Mouse (Mus musculus): ENCODE measurements around the gene Gdf7.

Gene Gdf7

GRCm38 (mm10) chr12:8301841-8302431, at the start of gene Gdf7:
Gene Gdf7 (minus strand): TSS chr12:8301954.
- no peak for DNase-seq (ENCODE audit: low spot score in 2 of 2)

GRCm38 (mm10) chr12:8351025-8351903, 49.5 kb upstream of the Gdf7 start:
- no peak for DNase-seq (ENCODE audit: low spot score in 2 of 2)

DNA sequence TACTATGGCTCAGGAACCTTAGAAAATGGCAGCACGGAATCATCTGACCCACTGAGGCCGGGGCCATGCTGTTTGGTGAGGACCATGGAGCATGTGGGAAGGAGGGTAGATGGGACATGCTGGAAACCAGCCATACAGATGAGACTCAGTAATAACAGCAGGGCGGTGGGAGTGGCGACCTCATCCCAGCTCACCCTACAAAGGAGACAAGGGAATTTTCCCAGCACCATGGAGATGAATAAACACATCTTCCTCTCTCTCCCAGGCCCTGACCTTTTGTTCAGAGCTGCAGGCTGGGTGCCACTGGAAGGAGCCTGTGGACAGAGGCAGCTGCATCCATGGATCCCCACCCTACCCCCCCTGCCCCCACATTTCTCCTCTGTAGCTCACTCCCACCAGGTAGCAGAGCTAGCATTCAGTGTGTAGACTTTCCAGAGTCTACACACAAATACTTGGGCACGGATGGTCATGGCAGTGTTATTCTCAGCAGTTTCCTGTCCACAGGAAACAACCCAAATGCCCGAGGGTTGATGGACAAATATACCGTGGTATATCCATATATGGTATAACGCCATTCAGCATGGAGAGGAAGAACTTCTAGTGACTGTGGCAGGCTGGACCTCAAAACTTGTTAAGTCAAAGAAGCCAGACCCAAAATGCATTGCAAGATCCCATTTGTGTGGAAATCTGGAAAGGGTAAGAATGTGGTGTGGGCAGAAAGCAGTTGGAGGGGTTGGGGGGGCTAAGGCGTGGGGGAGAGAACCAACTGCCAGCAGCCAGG, 47.2 kb upstream of the Gdf7 start:
- DNase-seq (ENCODE audit: low spot score in 2 of 2), result no peak

GRCm38 (mm10) chr12:8347746-8348462, 46.1 kb upstream of the Gdf7 start:
- peak in 1 of 2 experiments; percentile 66 for DNase-seq (ENCODE audit: low spot score in 2 of 2)

GRCm38 (mm10) chr12:8345539-8345938, 43.8 kb upstream of the Gdf7 start:
- DNase-seq (ENCODE audit: low spot score in 2 of 2), result no peak

DNA sequence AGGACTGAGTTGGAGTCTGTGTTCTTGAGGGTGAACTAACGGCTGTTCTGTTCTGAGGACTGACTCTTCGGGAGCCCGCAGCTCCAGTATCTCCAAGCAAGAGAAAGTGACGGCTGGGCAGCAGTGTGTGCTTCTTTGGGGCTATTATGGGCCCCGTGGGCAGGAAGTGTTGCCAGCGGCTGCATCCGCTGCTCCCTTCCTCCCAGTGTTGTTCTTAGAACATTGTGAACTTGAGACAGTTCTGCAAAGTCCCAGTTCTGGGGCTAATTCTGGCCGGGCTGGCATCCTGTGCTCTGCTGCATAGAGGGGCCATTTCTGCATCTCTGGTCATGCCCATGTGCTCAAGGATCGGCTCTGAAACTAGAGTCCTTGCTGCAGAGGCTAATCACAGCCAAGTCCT, 43.1 kb upstream of the Gdf7 start:
- DNase-seq (ENCODE audit: low spot score in 2 of 2), result peak; percentile 47 to 74

DNA sequence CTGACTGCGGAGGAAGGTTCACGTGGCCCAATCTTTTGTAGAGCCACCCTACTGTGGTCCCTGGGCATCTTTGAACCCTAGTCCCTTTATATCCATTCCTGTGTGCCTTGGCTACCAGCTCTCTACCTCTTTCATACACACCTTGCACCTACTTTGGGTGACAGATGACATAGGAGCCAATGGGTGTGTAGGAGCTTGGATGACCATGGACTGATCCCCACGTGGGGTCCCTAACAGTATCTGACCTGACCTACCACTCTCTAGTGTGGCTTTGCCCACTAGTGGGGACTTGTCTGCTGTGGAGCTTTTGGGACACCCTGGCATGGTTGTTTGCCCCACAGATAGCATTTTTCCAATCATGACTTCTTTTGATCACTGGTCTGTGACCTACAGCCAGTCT, 41.6 kb upstream of the Gdf7 start:
- DNase-seq (ENCODE audit: low spot score in 2 of 2), result no peak

GRCm38 (mm10) chr12:8341008-8341407, 39.3 kb upstream of the Gdf7 start:
- DNase-seq (ENCODE audit: low spot score in 2 of 2), result no peak

GRCm38 (mm10) chr12:8339591-8340319, 38.0 kb upstream of the Gdf7 start:
- no peak for DNase-seq (ENCODE audit: low spot score in 2 of 2)

GRCm38 (mm10) chr12:8338918-8339317, 37.2 kb upstream of the Gdf7 start:
- no peak for DNase-seq (ENCODE audit: low spot score in 2 of 2)

GRCm38 (mm10) chr12:8338491-8338890, 36.7 kb upstream of the Gdf7 start:
- DNase-seq (ENCODE audit: low spot score in 2 of 2), result no peak

DNA sequence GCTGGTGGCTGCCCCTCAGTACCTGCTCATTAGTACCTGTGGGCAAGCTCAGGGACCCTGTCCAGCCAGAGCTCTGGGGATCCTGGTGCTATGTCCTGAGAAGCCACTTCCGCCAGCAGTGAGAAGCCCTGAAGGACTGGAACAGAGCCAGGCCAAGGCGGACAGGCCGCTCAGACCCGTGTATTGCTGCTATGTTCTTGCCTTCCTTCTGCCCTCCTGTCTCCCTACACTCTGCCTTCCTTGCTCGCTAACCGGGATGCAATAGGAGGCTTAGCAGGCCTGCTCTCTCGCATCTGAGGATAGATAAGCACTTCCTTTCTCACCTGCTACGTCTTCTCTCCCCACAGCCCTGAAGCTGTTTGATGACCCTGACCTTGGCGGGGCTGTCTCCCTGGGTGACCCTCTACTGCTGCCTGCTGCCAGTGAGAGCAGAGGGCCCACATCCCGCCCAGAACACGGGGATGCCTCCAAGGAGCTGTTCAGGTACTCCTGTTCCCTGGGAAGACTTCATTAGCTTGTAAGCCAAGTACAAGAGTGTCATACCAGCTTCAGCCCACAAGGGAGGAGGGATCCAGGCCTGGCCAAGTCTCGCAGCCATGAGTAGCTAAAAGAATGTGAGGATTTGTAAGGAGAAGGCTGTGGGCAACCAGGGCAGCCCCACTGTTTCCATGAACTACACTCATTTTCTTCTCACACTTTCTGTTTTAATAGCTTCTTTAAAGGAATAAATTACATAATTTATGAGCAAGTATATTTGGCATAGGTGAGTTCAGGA, 35.7 kb upstream of the Gdf7 start:
- DNase-seq (ENCODE audit: low spot score in 2 of 2), result no peak

- DNase-seq (ENCODE audit: low spot score in 2 of 2), result no peak
These were observed 35.0 kb upstream of the Gdf7 start for GRCm38 (mm10) chr12:8336601-8337285.

GRCm38 (mm10) chr12:8335503-8335902, 33.7 kb upstream of the Gdf7 start:
- no peak for DNase-seq (ENCODE audit: low spot score in 2 of 2)

- DNase-seq (ENCODE audit: low spot score in 2 of 2), result no peak
These were observed 32.5 kb upstream of the Gdf7 start for GRCm38 (mm10) chr12:8334261-8334660.

GRCm38 (mm10) chr12:8333617-8334016, 31.9 kb upstream of the Gdf7 start:
- no peak for DNase-seq (ENCODE audit: low spot score in 2 of 2)

DNA sequence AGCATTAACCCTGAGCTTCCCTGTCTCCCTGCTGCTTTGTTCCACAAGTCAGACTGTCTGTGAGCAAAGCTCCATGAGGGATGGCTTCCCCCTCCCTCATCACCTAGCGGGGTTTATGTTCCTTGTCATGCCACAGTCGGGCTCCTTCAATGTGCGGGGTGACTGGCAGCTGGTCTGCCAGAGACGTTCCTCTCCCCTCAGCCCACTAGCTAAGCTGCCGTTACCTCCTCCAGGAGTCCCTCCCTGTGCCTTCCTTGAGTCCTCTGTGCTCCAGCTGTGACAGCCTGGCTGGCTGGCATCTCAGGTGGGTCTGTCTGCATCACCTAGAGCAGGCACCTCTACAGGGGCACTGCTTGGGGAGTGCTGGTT, 30.4 kb upstream of the Gdf7 start:
- no peak for DNase-seq (ENCODE audit: low spot score in 2 of 2)

DNA sequence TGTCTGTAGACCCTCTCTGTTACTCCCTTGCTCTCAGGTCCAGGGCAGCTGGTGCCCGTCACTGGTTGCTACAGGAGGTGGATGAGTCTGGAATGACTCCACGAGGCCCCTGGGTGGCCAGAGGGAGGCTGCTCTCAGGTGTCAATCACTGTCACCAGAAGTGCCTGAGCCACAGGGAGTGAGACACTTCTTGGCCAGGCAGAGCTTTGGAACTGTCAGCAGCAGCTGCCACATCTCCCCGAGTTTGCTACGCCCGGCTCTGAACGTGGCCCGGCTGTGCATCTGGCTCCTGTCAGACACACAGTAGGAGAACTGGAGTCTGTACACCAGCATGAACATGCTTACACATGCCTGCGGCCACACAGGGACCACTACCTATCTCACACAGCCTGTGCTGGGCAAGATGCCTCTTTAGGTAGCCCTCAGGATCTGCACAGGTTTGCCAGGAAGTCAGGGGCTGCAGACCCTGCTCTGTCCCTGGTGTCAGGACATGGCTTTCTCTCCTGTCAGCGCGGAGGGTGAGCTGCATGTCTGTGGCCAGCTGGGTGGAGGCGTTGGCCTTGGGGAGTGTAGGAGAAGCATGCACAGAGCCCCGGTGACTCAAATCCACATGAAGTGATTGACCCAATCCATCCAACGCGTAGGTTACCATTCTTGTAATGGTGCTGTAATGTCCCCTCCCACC, 29.9 kb upstream of the Gdf7 start:
- no peak for DNase-seq (ENCODE audit: low spot score in 2 of 2)

DNA sequence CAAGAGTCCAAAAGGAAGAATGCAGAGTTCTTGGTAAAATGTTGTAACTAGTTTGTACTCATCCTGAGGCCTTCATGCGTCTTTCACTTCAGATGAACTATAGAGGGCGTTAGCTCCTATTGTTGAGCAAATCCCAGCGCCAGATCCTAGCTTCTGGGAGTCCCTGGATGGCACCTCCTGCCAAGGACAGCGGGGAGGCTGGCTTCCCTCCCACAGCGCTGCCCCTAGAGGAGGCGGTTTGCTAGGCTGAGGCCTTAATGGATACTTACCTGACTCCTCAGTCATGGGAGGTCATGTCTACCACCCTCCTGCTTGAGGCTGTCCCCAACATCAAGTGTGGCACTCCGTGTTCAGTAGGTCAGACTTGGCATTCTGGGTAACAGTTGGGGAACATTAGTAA, 27.5 kb upstream of the Gdf7 start:
- DNase-seq (ENCODE audit: low spot score in 2 of 2), result no peak
